Mouse (Mus musculus) spleen, postnatal 4 days (tissue): ENCODE data around the gene Stn1.
A peak's percentile ranks its signal among the peaks of the same experiment; 100 is the strongest.
"Not testable (repeated sequence)": the region's sequence is repeated elsewhere in the genome, so short reads cannot be mapped to it uniquely, and the experiment has no call there.

ENCODE experiments used
- DNase-seq, 2 experiments: peaks; one replicate each; pipeline ENCODE4 v3.0.0; 2022; ENCODE audit warnings: low spot score in 2 of 2

Stn1 gene

GRCm38 (mm10) chr19:47537300-47537792 is at the start of gene Stn1:
Gene Stn1, minus strand, starts transcription at chr19:47537507.
- no peak for DNase-seq

- no peak for DNase-seq
Measured at GRCm38 (mm10) chr19:47587009-47587408, 49.7 kb upstream of the Stn1 start.

- no peak for DNase-seq
Measured at GRCm38 (mm10) chr19:47585772-47586171, 48.5 kb upstream of the Stn1 start.

GRCm38 (mm10) chr19:47579788-47580631 is 42.7 kb upstream of the Stn1 start:
- DNase-seq = peak; percentile 31 to 73

GRCm38 (mm10) chr19:47579225-47579787 is 42.0 kb upstream of the Stn1 start, which contains the start of gene Slk:
Gene Slk, plus strand, starts transcription at chr19:47579678.
- DNase-seq = peak; percentile 82 to 91

GRCm38 (mm10) chr19:47578581-47579224 is 41.4 kb upstream of the Stn1 start:
- DNase-seq = peak in 1 of 2 experiments; percentile 18

GRCm38 (mm10) chr19:47573718-47574117 is 36.4 kb upstream of the Stn1 start:
- DNase-seq = no peak

- DNase-seq = not testable (repeated sequence)
Measured at GRCm38 (mm10) chr19:47571981-47572380, 34.7 kb upstream of the Stn1 start.

GRCm38 (mm10) chr19:47570042-47570441 is 32.7 kb upstream of the Stn1 start:
- no peak for DNase-seq

- DNase-seq = no peak
Measured at GRCm38 (mm10) chr19:47565994-47566393, 28.7 kb upstream of the Stn1 start.

GRCm38 (mm10) chr19:47565031-47565654 is 27.8 kb upstream of the Stn1 start:
- DNase-seq = no peak

- no peak for DNase-seq
Measured at GRCm38 (mm10) chr19:47563715-47564114, 26.4 kb upstream of the Stn1 start.

GRCm38 (mm10) chr19:47561996-47562441 is 24.7 kb upstream of the Stn1 start:
- no peak for DNase-seq

- DNase-seq = no peak
Measured at GRCm38 (mm10) chr19:47560544-47561161, 23.3 kb upstream of the Stn1 start.

GRCm38 (mm10) chr19:47559751-47560512 is 22.6 kb upstream of the Stn1 start:
- no peak for DNase-seq

- DNase-seq = no peak
Measured at GRCm38 (mm10) chr19:47559145-47559544, 21.8 kb upstream of the Stn1 start.

GRCm38 (mm10) chr19:47549584-47549983 is 12.3 kb upstream of the Stn1 start:
- DNase-seq = no peak

- no peak for DNase-seq
Measured at GRCm38 (mm10) chr19:47549174-47549573, 11.9 kb upstream of the Stn1 start.

GRCm38 (mm10) chr19:47548432-47549076 is 11.2 kb upstream of the Stn1 start:
- DNase-seq = no peak

GRCm38 (mm10) chr19:47545528-47545927 is 8.2 kb upstream of the Stn1 start:
- DNase-seq = no peak
